Mouse (Mus musculus) T-helper 2 cell (primary cell): Measurements from ENCODE around the gene Setd4.

Experiments
- in situ Hi-C: fragments of 300-600 bp; cut with MboI, MseI; formaldehyde crosslinking; loops from one replicate; pipeline ENCODE4 v1.15.1; 2025; ENCODE audit warnings: high pct_unique_total_duplicates

Setd4 gene

DNA sequence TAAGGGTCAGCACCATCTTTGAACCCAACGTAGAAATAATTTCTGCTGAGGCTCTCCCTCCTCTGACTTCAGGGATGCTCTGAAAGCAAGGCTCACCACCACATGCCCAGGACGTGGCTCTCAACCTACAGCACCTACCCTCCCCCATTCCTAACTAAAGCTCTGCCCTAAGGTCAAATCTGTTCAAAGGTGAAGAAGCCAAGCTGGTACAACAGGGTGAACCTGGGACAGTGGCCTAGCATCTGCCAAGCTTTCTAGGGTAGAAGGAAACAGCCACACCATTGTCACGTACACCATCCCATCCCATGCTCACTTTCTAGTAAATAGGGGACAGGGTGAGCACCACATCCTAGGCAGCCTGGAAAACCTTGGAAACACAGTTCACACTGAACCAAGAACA is 11.2 kb downstream of the Setd4 start:
- in situ Hi-C loops, result no loop called here

DNA sequence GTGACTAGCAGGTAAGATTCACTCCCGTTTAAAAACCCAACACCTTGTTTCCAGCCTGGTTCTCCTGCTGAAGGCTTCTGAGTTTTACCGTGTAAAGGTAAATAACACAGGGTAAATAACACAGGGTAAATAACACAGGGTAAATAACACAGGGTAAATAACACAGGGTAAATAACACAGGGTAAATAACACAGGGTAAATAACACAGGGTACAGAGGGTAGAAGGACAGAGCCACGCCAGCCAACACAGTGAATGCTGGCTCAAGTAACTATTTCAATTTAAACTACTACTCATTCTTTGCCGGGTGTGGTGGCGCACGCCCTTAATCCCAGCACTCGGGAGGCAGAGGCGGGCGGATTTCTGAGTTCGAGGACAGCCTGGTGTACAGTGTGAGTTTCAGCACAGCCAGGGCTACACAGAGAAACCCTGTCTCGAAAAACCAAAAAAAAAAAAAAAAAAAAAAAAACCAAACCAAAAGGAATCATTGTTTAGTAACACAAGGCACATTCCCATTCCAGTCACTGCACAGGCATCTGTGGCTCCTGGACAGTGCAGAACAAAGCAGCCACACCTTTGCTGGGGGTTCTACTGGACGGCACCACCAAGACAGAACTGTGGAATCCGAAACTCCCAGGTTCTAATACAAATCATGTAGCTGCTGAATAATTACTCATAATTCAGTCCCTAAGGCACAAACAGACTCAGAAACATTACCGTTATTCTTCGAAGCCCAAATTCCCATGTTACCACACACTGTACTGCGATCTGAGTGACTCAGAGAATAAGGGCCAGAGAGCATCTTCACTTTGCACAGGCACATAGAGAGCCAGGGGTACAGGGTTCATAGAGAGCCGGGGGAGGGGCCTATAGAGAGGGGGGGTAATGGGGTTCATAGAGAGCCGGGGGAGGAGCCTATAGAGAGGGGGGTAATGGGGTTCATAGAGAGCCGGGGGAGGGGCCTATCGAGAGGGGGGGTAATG is 12.1 kb downstream of the Setd4 start:
- in situ Hi-C loops, result no loop called here

DNA sequence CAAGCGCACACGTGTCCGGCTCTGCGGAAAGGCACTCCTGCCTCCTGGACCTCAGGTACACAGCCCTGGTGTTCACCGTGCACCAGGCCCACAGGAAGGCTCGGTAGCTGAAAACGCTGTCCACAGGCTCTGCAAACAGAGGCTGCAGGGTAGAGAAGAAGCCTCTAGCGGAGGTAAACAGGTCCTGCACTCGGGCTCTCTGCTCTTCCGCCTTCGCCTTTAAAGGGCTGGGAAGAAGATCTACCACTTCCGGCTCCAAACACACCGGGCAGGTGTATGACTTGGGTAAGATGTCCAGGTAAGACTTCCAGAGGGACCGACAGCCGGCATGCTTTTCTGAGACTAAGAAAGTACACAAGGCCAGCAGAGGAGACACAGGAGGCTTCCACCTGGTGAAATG is 12.9 kb downstream of the Setd4 start:
- in situ Hi-C loops, result no loop called here

DNA sequence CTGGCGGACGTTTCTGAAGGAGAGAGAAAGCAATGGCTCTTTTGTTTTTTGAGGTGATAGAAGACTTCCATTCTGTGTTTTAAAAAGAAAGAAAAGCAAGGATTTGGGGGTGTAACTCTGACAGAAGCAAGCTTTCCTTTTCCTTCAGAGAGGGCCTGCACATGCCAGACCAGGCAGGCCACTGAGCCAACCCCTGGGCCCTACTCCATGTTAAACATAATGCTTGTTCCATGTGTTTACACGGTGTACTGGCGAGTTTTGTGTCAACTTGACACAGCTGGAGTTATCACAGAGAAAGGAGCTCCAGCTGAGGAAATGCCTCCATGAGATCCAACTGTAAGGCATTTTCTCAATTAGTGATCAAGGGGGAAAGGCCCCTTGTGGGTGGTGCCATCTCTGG is 15.6 kb downstream of the Setd4 start:
- in situ Hi-C loops, result no loop called here

DNA sequence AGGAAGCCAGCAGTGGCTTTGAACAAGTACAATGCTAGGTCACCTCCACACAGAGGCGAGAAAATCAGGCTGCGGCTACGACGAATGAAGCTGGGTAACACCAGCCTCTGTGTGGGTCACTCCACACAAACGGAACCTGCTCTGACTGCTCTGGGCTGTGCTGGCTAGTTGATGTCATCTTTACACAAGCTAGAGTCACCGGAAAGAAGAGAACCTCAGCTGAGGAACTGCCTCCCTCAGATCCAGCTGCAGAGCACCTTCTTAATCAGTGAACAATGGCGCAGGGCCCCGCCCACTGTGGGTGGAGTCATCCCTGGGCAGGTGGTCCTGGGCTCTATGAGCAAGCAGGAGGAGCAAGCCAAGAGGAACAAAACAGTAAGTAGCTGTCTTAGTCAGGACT is 17.5 kb downstream of the Setd4 start:
- in situ Hi-C loops, result no loop called here

DNA sequence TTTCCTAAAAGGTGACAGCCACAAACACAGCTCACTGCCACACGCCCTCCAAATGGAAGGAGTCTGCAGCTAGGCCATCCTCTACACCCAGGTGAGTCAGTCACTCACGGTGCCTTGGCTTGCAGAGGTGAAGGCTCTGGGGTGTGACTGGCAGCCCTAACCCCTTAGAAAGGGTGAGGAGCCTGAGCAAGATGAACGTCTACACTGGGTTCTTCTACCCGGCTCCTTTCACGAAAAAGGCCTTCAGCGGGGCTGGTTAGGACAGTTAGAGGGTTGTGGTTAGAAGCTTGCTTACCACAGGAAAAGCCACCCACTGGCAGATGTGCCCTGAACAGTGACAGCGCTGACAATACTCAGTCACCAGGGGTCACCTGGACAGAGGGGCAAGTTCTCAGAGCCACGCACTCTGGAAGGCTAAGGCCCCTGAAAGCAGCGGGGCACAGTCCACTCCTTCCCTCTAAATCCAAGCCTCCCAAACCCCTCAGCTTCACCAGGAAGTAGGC is 18.1 kb downstream of the Setd4 start:
- in situ Hi-C loops, result no loop called here

DNA sequence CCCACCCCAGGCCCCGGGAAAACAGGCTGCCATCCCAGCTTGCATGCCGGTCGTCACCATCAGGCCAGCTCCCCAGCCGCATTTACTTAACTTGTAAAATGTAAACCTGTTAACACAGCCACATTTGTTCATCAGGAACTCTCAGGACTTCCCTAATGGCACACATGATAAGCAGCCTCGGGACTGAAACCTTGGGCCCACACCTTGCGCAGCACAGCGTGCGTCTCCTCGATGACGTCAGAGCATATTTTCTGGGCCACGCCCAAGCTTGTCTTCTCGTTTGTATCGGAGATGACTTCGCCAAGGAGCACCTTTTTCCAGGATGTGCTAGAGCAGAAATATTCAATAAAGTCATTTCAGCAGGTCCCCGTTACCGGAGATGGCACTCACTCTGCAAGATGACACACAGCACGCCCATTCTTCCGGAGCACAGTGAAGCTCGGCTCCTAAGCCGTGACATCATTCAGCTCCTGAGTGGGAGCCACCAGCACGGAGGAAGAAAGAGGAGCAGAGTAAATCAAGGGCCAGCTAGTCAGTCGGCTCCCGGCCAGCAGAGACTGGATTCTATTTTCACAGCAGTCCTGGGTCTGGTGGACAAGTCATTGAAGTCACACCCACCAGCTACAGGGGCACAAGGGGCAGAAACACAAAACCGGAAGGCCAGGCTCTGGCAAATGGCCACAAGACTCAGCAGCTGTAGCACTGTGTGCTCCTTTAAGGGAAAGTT is 18.7 kb downstream of the Setd4 start:
- in situ Hi-C loops, result no loop called here

DNA sequence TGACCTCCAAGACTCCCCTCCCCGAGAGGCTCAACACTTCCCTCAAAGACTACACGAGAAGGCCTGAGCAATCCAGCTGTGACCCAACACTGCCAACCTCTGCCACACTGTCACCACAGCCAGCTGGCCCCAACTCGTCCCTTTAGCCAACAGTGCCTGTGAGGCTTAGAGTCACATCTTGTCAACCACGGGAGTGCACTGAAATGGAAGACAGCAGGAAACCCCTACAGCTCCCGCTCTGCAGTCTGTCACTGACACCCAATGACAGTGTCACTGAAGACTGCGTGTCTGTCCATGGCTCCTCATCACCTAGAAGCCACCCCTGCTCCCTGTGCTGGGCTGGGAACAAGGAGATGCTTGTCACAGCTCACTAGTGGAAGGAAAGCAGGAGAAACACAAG is 22.7 kb downstream of the Setd4 start:
- in situ Hi-C loops, result no loop called here

DNA sequence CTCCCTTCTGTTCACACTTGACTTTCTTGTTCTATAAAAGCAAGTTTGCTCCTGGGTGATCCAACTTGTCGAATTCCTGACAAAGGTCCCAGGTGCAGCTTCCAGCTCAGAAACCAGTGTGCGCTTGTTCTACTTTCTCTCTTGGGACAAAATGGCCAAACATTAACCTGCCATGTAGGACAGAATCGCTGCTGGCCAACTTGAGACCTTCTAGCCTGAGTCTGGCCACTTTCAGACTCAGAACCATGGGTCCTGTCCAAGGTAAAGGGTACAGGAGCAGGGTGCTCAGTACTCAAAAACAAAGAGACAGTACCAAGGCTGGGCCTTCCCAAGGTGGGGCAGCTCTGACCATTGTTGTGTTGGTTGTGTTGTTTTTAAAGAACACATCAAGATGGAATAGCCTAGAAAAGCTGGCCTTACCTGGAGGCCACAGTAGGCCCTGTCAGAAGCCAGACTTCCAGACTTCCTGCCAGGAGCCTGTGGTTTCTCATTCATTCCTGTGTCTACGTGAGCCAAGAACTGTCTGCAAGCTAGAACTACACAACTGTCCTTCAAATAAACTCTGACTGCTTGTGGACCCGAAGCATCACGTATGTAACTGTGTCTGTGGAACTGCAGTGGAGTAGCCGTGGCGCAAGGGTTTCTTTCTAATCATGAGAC is 25.4 kb downstream of the Setd4 start:
- in situ Hi-C loops, result no loop called here

DNA sequence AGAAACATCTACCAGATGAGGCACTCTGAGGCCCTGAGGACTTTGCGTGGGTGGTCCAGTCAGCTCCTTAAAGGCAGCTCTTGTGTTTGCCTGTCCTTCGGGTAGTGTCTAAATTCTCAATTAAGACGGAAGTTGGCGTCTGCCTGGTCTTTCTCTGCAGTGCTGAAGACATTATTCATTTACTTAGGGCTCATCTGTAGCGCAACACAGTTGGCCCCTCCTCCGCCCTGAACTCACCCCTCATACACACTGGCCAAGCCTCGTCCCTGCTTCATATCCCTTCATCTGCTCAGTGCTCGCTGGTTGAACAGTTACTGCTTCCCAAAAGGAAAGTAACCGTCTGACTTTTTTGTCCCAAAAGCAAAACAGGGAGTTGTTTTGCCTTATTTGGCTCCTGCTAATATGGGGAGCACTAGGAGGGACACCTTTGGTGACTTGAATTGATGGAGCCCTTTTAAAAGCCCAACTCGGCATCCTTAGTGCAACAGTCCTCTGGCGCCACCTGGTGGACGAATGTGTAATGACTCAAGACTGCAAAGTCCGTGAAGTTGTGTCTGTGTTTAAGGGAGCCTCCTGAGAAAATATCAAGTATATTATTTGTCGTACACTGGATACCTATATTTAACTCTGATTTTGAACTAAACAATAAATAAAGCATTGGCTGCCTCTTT is 27.3 kb downstream of the Setd4 start:
- in situ Hi-C loops, result no loop called here

DNA sequence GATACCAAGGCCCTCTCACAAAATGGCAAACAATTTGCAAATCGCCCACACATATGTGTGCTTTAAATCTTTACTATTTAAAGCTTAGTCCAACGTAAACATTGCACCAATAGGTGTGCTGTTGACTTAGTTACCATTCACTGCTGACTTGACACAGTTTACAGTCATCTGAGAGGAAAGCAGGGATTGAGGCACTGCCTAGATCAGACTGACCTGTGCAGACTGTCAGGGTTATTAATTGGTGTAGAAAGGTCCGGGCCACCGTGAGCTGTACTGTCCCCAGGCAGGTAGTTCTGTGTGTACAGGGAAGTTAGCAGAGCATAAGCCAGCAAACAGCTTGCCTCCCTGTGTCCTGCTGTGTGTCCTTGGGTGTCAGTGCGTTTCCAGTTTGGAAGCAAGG is 28.3 kb downstream of the Setd4 start:
- in situ Hi-C loops, result no loop called here

DNA sequence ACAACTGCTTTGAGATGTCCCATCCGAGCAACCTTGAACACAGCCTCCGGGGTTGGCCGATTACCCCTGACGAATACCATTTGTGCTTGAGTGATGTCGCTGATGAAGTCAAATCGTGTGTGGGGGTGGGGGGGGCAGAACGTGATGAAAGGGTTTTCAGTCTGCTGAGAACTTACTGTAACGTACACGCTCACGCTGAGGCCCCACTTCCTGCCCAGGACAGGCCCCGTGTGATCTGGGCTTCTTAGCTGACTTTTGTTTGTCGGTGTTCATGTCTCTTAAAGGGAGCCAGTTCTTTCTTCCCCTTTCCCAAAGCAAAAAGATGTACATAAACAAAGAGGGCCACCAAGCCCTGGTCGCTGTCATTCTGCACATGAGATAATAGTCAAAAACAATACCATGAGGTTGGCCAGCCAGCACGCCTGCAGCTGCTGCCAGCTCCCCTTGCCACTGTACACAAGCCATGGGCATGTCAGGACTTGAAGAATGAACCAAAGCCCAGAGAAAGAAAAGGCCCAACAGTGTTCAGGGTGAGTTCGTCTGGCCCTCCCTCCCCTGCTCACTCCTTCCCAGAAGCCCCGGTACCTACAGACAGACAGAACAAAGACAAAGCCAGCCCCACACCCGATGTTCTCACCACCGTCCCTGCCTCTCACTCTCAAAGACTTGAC is 29.2 kb downstream of the Setd4 start:
- in situ Hi-C loops, result no loop called here

DNA sequence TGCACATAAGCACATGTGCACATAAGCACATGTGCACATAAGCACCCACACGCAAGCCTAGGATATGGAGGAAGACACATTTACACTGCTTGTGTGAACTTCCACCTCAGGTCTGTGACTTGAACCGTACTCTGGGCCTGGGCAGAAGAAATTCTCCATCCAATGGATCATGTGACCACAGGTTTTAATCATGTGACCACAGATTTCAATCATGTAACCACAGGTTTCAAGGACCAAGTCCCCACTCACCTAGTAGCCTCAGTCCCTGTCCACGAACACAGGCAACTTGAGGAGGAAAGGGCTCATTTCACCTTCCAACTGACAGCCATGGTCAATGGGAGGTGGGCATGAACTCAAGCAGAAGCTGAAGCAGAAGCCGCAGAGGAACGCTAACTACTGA is 30.4 kb downstream of the Setd4 start:
- in situ Hi-C loops, result no loop called here

DNA sequence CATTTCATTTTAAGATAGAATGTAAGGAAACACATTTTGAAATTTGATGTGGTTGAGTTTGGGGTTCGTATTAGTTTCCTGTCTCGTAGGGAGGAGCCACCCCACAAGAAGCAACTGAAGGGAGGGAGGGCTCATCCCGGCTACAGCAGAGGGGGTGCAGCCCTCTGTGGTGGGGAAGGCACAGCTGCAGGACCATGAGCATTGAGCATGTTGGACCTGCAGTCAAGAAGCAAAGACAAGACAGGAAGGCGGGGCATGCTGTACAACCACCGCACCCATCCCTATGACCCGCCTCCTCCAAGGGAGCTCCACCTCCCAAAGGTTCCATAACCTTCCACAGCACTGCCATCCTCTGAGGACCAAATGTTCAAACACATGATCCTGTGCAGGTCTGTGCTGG is 31.5 kb downstream of the Setd4 start:
- in situ Hi-C loops, result no loop called here

DNA sequence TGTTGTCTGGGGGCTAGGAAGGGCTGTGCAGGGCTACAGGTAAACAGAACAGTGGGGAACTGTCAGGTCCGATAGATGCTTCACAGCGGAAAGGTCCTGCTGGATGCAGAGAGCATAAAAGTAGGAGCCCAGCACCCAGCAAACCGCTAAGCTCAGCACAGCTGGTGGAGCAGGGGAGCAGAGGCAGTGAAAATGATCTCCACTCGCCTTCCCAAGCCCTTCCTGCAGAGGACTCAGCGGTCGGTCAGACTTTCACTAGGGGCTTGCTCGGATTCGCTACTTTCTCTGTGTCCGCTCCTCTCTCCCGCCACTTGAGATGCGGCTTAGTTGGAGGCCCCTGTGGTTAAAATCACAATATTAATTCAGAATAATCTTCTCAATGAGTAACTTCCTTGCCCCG is 45.4 kb downstream of the Setd4 start:
- in situ Hi-C loops, result no loop called here

DNA sequence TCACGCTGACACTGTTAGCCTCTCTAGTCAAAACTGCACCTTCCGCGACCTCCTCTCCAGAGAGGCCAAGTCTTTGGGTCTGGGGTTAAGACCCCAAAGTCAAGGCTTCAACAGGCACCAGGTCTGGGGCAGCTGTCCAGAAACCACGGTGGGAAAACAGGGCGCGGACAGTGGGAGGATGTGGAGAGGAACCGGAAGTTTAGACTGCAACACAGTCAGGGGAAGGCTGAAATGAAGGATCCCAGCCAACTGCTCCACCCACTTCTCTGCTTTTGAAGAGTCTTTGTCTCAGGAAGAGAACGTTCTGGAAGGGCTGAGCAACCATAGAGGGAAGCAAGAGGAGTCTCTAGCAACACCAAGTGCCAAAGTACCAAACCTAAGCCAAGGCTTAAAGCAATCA is 46.2 kb downstream of the Setd4 start:
- in situ Hi-C loops, result no loop called here

DNA sequence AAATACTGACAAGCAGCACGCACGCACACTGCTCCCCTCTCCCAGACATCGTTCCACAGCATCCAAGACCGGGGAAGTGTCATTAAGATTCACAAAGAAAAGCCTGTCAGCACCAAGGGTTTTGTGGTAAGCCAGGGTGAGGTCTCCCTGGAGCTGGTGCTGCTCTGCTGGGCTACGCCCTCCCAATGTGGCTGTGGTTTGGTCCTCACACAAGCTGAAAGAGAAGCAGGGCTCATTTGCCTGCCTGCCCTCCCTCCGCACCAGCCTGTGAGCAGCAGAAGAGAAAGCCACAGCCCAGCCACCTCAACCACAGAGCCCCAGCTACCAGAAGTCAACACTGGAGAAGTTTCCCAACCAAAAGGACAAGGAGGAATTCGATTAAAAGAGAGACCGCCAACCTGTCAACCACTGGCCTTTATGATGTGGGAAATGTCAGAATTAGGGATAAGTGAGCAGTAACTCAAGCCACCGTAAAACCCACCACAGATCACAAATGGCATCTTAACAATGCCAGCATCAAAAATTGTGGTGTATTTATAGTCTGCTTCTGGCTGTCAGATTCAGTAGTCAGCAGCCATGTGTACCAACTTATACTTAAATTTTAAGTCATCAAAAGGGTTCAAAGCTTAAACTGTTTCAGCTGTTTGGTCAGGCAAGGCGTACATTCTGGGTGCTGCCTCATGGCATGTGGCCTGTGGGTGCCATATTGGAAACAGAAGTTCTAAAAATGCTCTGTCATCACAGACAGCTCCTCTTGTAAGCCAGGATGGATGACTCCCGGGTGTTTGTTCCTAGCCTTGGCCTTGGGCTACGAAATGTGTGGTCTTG is 51.0 kb downstream of the Setd4 start:
- in situ Hi-C loops, result no loop called here

DNA sequence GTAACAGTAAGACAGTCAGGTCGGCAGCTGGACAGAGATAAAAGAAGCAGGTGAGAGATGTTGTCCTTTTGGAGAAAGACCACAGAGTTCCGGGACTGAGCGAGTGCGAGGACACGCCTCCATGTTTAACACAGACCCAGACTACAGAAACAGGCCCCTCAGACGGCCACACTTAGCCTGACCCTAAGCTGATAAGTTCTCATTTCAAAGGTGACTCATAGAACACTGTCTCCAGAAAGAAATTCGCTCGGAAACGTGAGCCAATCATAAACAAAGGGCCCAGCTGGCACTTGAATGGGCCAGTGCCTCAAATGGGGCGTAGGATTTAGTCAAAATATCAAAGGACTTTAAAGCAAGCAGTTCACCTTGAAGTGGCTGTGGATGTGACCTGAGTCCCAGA is 54.6 kb downstream of the Setd4 start:
- in situ Hi-C loops, result no loop called here

DNA sequence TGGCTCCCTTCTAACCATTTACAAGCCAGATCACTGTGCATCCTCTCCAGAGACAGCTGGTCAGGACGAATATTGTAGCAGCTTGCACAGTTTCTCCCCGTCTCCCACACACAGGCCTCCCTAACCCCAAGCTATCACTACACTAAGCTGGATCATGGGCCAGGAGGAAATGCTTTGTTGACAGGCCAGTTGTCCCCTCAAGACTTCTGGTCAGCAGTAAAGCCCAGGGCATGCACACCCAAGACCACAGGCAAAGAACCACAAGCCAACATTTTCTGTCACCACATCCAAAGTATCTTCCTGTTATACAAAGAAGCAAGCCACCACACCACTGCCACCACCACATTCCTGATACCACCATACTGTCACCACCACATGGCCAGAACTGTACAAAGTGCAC is 55.8 kb downstream of the Setd4 start:
- in situ Hi-C loops, result no loop called here

DNA sequence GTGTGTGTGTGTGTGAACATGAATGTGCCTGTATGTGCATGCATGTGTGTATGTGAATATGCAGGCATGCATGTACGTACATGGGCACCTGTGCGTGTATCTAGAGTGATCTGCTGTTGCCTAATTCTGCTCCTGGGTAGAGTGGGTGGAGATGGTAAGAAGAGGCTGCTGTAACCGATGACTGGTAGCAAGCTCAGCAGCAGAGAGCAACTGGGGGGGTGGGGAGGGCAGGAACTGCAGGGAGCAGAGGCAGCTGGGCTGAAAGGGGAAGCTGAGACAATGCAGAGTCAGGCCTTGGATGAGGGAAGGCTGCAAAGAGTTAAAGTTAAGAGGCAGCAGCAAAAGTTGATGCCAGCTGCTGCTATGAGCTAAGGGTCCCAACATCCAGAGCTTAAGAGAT is 56.7 kb downstream of the Setd4 start:
- in situ Hi-C loops, result no loop called here
